Mouse (Mus musculus): ENCODE results near the gene Gm3250.
"Not testable (repeated sequence)": the region's sequence is repeated elsewhere in the genome, so short reads cannot be mapped to it uniquely, and the experiment has no call there.

The Gm3250 gene

DNA sequence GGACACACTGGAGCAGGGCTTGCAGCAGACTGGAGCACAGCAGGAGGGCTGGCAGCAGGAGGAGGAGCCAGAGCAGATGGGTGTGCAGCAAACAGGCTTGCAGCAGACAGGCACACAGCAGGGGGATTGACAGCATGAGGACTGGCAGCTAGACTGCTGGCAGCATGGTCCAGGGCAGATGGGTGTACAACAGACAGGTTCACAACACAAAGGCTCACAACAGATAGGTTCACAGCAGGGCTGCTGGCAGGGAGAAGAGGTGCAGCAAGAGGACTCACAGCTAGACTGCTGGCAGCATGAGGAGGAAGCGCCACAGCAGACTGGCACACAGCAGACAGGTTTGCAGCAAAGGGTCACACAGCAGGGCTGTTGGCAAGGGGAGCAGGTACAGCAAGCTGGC lies 31.7 kb downstream of the Gm3250 start:
- not testable (repeated sequence) for DNase-seq

GRCm38 (mm10) chr10:77741924-77742688 lies 40.2 kb downstream of the Gm3250 start, which contains the start of gene Gm18596:
Gm18596 (minus strand) TSS chr10:77742638.
- not testable (repeated sequence) for DNase-seq

DNA sequence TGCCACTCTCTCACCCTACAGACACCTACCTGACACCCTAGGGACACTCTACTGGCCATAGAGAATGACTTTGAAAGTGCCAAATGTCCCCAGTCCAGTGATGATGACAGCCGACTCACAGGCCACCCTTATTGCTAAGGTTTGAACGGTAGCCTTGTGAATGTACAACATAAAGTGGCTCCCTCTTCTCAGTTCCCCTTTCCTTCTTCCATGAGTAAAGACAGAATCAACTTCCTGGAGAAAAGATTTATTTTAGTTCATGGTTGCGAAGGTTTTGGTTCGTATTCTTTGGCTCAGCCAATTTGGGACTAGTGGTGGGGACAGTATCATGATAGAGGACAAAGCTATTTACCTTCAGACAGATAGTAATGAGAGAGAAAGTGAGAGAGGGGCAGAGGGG lies 43.4 kb downstream of the Gm3250 start:
- DNase-seq, result no peak

DNA sequence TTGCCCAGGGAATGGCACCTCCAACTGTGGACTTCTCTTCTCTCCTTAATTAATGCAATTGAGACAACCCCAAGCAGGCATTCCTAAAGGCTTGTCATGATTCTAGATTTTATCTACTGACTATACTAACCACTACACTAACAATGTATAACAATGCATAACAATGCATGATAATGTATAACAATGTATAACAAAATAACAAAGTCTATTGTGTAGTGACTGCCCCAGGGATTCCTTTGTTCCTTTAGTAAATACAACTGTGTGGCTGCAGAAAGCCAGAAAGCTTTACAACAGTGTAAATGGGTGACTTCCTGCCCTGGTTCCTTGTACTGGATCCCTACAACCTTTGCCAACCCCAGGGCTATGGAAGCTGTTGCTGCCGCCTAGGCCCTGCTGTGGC lies 46.4 kb downstream of the Gm3250 start:
- DNase-seq, result no peak

Measured in embryo, embryonic 11 days (tissue).